Mouse (Mus musculus) embryonic facial prominence, embryonic 14.5 days (tissue): ENCODE data around the gene Diras2. TPM values are rescaled to one million over a fixed set of nuclear protein-coding genes. Genes with fewer than 3 reads are reported as not detected.

Experiments used
- ATAC-seq: fragments of 200-750 bp; cut with Nextera tagmentation; 2 replicates; pipeline ENCODE4 v1.8.0; 2017; ENCODE audit warnings: low read depth, moderate number of reproducible peaks, moderate TSS enrichment
- DNase-seq: peaks from one replicate; pipeline ENCODE4 v3.0.0-alpha.2; 2015; ENCODE audit warnings: low spot score
- H3K27ac ChIP-seq: fragments of 300-500 bp; sonication (generic); replicated peaks from 2 replicates; pipeline ENCODE4 v1.5.1; 2014; ENCODE audit warnings: low read depth, mild to moderate bottlenecking, low read length, moderate library complexity
- H3K27me3 ChIP-seq: fragments of 300-500 bp; sonication (generic); replicated peaks from 2 replicates; pipeline ENCODE4 v1.6.1; 2014; ENCODE audit warnings: low read length; ENCODE audit not compliant: control insufficient read depth, insufficient read depth
- H3K36me3 ChIP-seq: fragments of 300-500 bp; sonication (generic); 2 replicates; pipeline ENCODE4 v1.6.1; 2014; ENCODE audit warnings: low read length, mixed read lengths; ENCODE audit not compliant: control insufficient read depth, insufficient read depth
- H3K4me1 ChIP-seq: fragments of 300-500 bp; sonication (generic); 2 replicates; pipeline ENCODE4 v1.6.1; 2014; ENCODE audit warnings: antibody characterized with exemption, low read length; ENCODE audit not compliant: control insufficient read depth, insufficient read depth
- H3K4me2 ChIP-seq: fragments of 300-500 bp; sonication (generic); 2 replicates; pipeline ENCODE4 v1.6.1; 2014; ENCODE audit warnings: low read depth, mild to moderate bottlenecking, low read length, moderate library complexity, mixed read lengths
- H3K4me3 ChIP-seq: fragments of 300-500 bp; sonication (generic); 2 replicates; pipeline ENCODE4 v1.5.1; 2014; ENCODE audit warnings: low read depth, mild to moderate bottlenecking, low read length
- H3K9ac ChIP-seq: fragments of 300-500 bp; sonication (generic); 2 replicates; pipeline ENCODE4 v1.6.1; 2014; ENCODE audit warnings: low read depth, mild to moderate bottlenecking, low read length, moderate library complexity, mixed read lengths
- H3K9me3 ChIP-seq: fragments of 300-500 bp; sonication (generic); 2 replicates; pipeline ENCODE4 v1.6.1; 2016; ENCODE audit warnings: low read length; ENCODE audit not compliant: control insufficient read depth
- WGBS: fragments of 180-500 bp; shearing (Covaris S2); extraction: QIAGEN DNeasy Blood & Tissue Kit; methylation state at CpG from one replicate; pipeline ENCODE4 v1.1.7; 2014; 5-methylcytosine and 5-hydroxymethylcytosine counted together
- polyA plus RNA-seq: library from polyadenylated mRNA; unstranded; fragments of >200 nt; fragmentation: Nextera tagmentation; extraction: Ambion mirVana; gene quantifications from 2 replicates; pipeline ENCODE4 v1.2.1, GENCODE M21; 2014

The Diras2 gene
- polyA plus RNA-seq, 1 experiment from 2014 or later: 0.67 TPM

GRCm38 (mm10) chr13:52572451-52573446, 41.7 kb upstream of the Diras2 start:
- no peaks in the 10 kb centered on the region for H3K27me3 ChIP-seq
- H3K27ac ChIP-seq: no peak overlapping the region
- DNase-seq (no peak), ATAC-seq (no peak)
- H3K4me3 ChIP-seq: no peak overlapping the region
- H3K36me3 ChIP-seq: no peaks in the 10 kb centered on the region
- no peak overlapping the region for H3K4me2 ChIP-seq
- H3K4me1 ChIP-seq: no peaks in the 10 kb centered on the region
- WGBS: 69% methylated on average over 9 of the region's 9 CpGs
- no peaks in the 10 kb centered on the region for H3K9me3 ChIP-seq
- H3K9ac ChIP-seq: no peak overlapping the region

GRCm38 (mm10) chr13:52571591-52572384, 40.7 kb upstream of the Diras2 start:
- H3K36me3 ChIP-seq: no peaks in the 10 kb centered on the region
- no peaks in the 10 kb centered on the region for H3K9me3 ChIP-seq
- H3K4me3 ChIP-seq: no peak overlapping the region
- no peak overlapping the region for H3K9ac ChIP-seq
- DNase-seq (no peak), ATAC-seq (no peak)
- H3K4me1 ChIP-seq: no peaks in the 10 kb centered on the region
- H3K4me2 ChIP-seq: no peak overlapping the region
- 80% methylated on average over 11 of the region's 11 CpGs for WGBS
- H3K27ac ChIP-seq: no peak overlapping the region
- H3K27me3 ChIP-seq: no peaks in the 10 kb centered on the region

- Histone ChIP-seq H3K9me3 (no peaks in the 10 kb centered on the region), H3K27me3 (no peaks in the 10 kb centered on the region), H3K4me1 (no peaks in the 10 kb centered on the region), H3K4me3 (no peak overlapping the region), H3K36me3 (no peaks in the 10 kb centered on the region), H3K9ac (no peak overlapping the region), H3K27ac (no peak overlapping the region), H3K4me2 (no peak overlapping the region)
- ATAC-seq: no peak
- DNase-seq: no peak
- WGBS: 93% methylated on average over 9 of the region's 9 CpGs
These were observed 39.2 kb upstream of the Diras2 start for GRCm38 (mm10) chr13:52570276-52570675.

- H3K27me3 ChIP-seq: no peaks in the 10 kb centered on the region
- WGBS: 73% methylated on average over 8 of the region's 8 CpGs
- H3K4me3 ChIP-seq: no peak overlapping the region
- DNase-seq (no peak), ATAC-seq (no peak)
- H3K9ac ChIP-seq: no peak overlapping the region
- no peak overlapping the region for H3K4me2 ChIP-seq
- no peak overlapping the region for H3K27ac ChIP-seq
- H3K36me3 ChIP-seq: no peaks in the 10 kb centered on the region
- no peaks in the 10 kb centered on the region for H3K4me1 ChIP-seq
- no peaks in the 10 kb centered on the region for H3K9me3 ChIP-seq
These were observed 38.2 kb upstream of the Diras2 start for GRCm38 (mm10) chr13:52569194-52569769.

- H3K27me3 ChIP-seq: no peaks in the 10 kb centered on the region
- DNase-seq: no peak
- H3K4me1 ChIP-seq: no peaks in the 10 kb centered on the region
- H3K9me3 ChIP-seq: no peaks in the 10 kb centered on the region
- H3K4me2 ChIP-seq: no peak overlapping the region
- no peak for ATAC-seq
- no peak overlapping the region for H3K4me3 ChIP-seq
- no peak overlapping the region for H3K9ac ChIP-seq
- no peaks in the 10 kb centered on the region for H3K36me3 ChIP-seq
- WGBS: 69% methylated on average over 7 of the region's 7 CpGs
- no peak overlapping the region for H3K27ac ChIP-seq
These were observed 35.7 kb upstream of the Diras2 start for GRCm38 (mm10) chr13:52566777-52567176.

- no peak overlapping the region for H3K4me3 ChIP-seq
- no peak overlapping the region for H3K27ac ChIP-seq
- no peak overlapping the region for H3K9ac ChIP-seq
- no peaks in the 10 kb centered on the region for H3K27me3 ChIP-seq
- ATAC-seq (no peak), DNase-seq (no peak)
- 87% methylated on average over 9 of the region's 9 CpGs for WGBS
- no peaks in the 10 kb centered on the region for H3K4me1 ChIP-seq
- H3K9me3 ChIP-seq: no peaks in the 10 kb centered on the region
- H3K4me2 ChIP-seq: no peak overlapping the region
- no peaks in the 10 kb centered on the region for H3K36me3 ChIP-seq
These were observed 35.2 kb upstream of the Diras2 start for GRCm38 (mm10) chr13:52566188-52566760.

GRCm38 (mm10) chr13:52565103-52565739, 34.1 kb upstream of the Diras2 start:
- DNase-seq: peak; percentile 70
- Histone ChIP-seq H3K9me3 (no peaks in the 10 kb centered on the region), H3K4me1 (no peaks in the 10 kb centered on the region), H3K36me3 (no peaks in the 10 kb centered on the region), H3K4me2 (no peak overlapping the region), H3K9ac (no peak overlapping the region), H3K4me3 (no peak overlapping the region), H3K27ac (no peak overlapping the region), H3K27me3 (no peaks in the 10 kb centered on the region)
- WGBS: 81% methylated on average over 18 of the region's 18 CpGs
- ATAC-seq: 0 out of 2 replicates have a peak, but pooled peaks have one; percentile 37

GRCm38 (mm10) chr13:52562166-52562571, 31.1 kb upstream of the Diras2 start:
- ATAC-seq (no peak), DNase-seq (peak; percentile 52)
- H3K4me3 ChIP-seq: no peak overlapping the region
- no peaks in the 10 kb centered on the region for H3K4me1 ChIP-seq
- no peaks in the 10 kb centered on the region for H3K27me3 ChIP-seq
- 30% methylated on average over 4 of the region's 4 CpGs for WGBS
- no peak overlapping the region for H3K4me2 ChIP-seq
- H3K27ac ChIP-seq: no peak overlapping the region
- no peaks in the 10 kb centered on the region for H3K36me3 ChIP-seq
- H3K9ac ChIP-seq: no peak overlapping the region
- H3K9me3 ChIP-seq: no peaks in the 10 kb centered on the region
